Mouse (Mus musculus) gastrocnemius, postnatal 14 days (tissue): ENCODE measurements around the gene Rnf17. TPM values are rescaled to one million over a fixed set of nuclear protein-coding genes. Genes with fewer than 3 reads are reported as not detected.
A peak's percentile ranks its signal among the peaks of the same experiment; 100 is the strongest.

ENCODE experiments used
- DNase-seq: peaks from one replicate; pipeline ENCODE4 v3.0.0; 2021; ENCODE audit warnings: mixed read lengths
- intact Hi-C: fragments of 180-260 bp; cut with DNase I; formaldehyde crosslinking; loops from one replicate; pipeline ENCODE4 v1.15.1; 2025; ENCODE audit warnings: low total_unique reads
- long read RNA-seq, 2 experiments: library from polyadenylated mRNA; stranded (forward); transcript quantifications; one replicate each; pipeline ENCODE4 v2.0.0; 2021
- total RNA-seq, 2 experiments: library from RNA; stranded (reverse); gene quantifications; 2 replicates each; pipeline ENCODE4 v1.2.3; 2021

Rnf17 gene
- total RNA-seq: not detected
- long read RNA-seq, experiment 1: 0 reads
- long read RNA-seq, experiment 2: 0 reads

- intact Hi-C loops: no loop called here
- no peak for DNase-seq
Measured at GRCm38 (mm10) chr14:56402311-56403071, at the start of gene Rnf17. TSS of gene Rnf17 (plus strand) at chr14:56402581.

- DNase-seq: no peak
- intact Hi-C loops: no loop called here
Measured at GRCm38 (mm10) chr14:56354803-56355202, 47.6 kb upstream of the Rnf17 start.

- DNase-seq: no peak
Measured at GRCm38 (mm10) chr14:56355396-56355795, 47.0 kb upstream of the Rnf17 start.

GRCm38 (mm10) chr14:56356196-56356595 lies 46.2 kb upstream of the Rnf17 start:
- no peak for DNase-seq
- intact Hi-C loops: no loop called here

More at GRCm38 (mm10) chr14:56355396-56355795, 47.0 kb upstream of the Rnf17 start:
- intact Hi-C loops: no loop called here

- intact Hi-C loops: no loop called here
- DNase-seq: no peak
Measured at GRCm38 (mm10) chr14:56358422-56358821, 44.0 kb upstream of the Rnf17 start.

- intact Hi-C loops: no loop called here
- DNase-seq: no peak
Measured at GRCm38 (mm10) chr14:56359131-56359530, 43.2 kb upstream of the Rnf17 start.

GRCm38 (mm10) chr14:56364711-56365237 lies 37.6 kb upstream of the Rnf17 start, which contains the start of gene Atp12a:
TSS of gene Atp12a (plus strand) at chr14:56365068.
- intact Hi-C loops: no loop called here
- no peak for DNase-seq

- DNase-seq: no peak
- intact Hi-C loops: no loop called here
Measured at GRCm38 (mm10) chr14:56365292-56365691, 37.1 kb upstream of the Rnf17 start.

- no peak for DNase-seq
- intact Hi-C loops: no loop called here
Measured at GRCm38 (mm10) chr14:56366712-56367111, 35.7 kb upstream of the Rnf17 start.

GRCm38 (mm10) chr14:56368834-56369233 lies 33.5 kb upstream of the Rnf17 start:
- no peak for DNase-seq
- intact Hi-C loops: no loop called here

- DNase-seq: peak; percentile 68
- intact Hi-C loops: loop anchor here (10.0 kb wide), 2 partner anchors 89 to 419 kb away; no protein-coding TSS in a partner anchor
Measured at GRCm38 (mm10) chr14:56375731-56376130, 26.6 kb upstream of the Rnf17 start.

- DNase-seq: no peak
- intact Hi-C loops: loop anchor here (10.0 kb wide), 2 partner anchors 87 to 417 kb away; no protein-coding TSS in a partner anchor
Measured at GRCm38 (mm10) chr14:56377745-56378144, 24.6 kb upstream of the Rnf17 start.

- intact Hi-C loops: loop anchor here (10.0 kb wide), 2 partner anchors 85 to 415 kb away; no protein-coding TSS in a partner anchor
- no peak for DNase-seq
Measured at GRCm38 (mm10) chr14:56379336-56379735, 23.0 kb upstream of the Rnf17 start.

- intact Hi-C loops: no loop called here
- DNase-seq: no peak
Measured at GRCm38 (mm10) chr14:56382366-56382765, 20.0 kb upstream of the Rnf17 start.

GRCm38 (mm10) chr14:56390247-56390646 lies 12.1 kb upstream of the Rnf17 start:
- intact Hi-C loops: loop anchor here (10.0 kb wide), 1 partner anchor 75 kb away; no protein-coding TSS in a partner anchor
- no peak for DNase-seq

- intact Hi-C loops: loop anchor here (10.0 kb wide), 1 partner anchor 79 kb away; no protein-coding TSS in a partner anchor
- no peak for DNase-seq
Measured at GRCm38 (mm10) chr14:56393704-56394312, 8.6 kb upstream of the Rnf17 start.

GRCm38 (mm10) chr14:56398001-56398400 lies 4.4 kb upstream of the Rnf17 start:
- intact Hi-C loops: loop anchor here (10.0 kb wide), 1 partner anchor 83 kb away; no protein-coding TSS in a partner anchor
- DNase-seq: no peak

GRCm38 (mm10) chr14:56403072-56403375 lies 643 bp downstream of the Rnf17 start:
- no peak for DNase-seq
- intact Hi-C loops: no loop called here

GRCm38 (mm10) chr14:56462090-56462489 lies 59.7 kb downstream of the Rnf17 start:
- DNase-seq: no peak
- intact Hi-C loops: loop anchor here (10.0 kb wide), 1 partner anchor 87 kb away; no protein-coding TSS in a partner anchor

- intact Hi-C loops: loop anchor here (10.0 kb wide), 1 partner anchor 88 kb away; no protein-coding TSS in a partner anchor
Measured at GRCm38 (mm10) chr14:56462729-56463128, 60.3 kb downstream of the Rnf17 start.

More at GRCm38 (mm10) chr14:56462729-56463128, 60.3 kb downstream of the Rnf17 start:
- DNase-seq: no peak
